Mouse (Mus musculus) kidney, adult 18-20 months (tissue): Measurements from ENCODE around the gene Lcn12.

Source experiments
- DNase-seq: peaks from one replicate; pipeline ENCODE4 v3.0.0; 2021

Lcn12 gene

DNA sequence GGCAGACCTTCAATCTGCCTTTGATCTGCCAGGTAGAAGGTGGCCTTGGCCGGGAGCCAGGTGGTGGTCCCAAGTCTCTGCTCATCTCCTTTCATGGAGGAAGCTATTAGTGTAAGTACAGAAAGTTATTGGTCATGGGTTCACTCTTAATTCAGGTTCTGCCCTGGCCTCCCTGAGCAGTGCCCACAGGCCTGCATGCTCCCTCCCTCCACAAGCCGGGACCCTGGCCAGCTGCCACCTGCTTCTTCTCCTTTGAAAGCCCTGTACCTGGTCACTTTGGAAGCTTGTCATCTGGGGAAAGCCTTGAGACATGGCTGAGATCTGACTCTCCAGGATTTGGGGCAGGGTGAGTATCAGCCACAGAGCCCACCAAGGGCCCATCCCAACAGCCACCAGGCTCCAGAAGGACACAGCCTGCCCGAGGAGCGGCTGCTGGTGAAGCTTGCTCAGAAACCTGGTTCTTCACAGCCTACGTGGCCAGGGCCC, at the start of gene Lcn12:
Lcn12 (minus strand) TSS at position 436 of the 486 bp plus-strand sequence.
- DNase-seq = no peak

DNA sequence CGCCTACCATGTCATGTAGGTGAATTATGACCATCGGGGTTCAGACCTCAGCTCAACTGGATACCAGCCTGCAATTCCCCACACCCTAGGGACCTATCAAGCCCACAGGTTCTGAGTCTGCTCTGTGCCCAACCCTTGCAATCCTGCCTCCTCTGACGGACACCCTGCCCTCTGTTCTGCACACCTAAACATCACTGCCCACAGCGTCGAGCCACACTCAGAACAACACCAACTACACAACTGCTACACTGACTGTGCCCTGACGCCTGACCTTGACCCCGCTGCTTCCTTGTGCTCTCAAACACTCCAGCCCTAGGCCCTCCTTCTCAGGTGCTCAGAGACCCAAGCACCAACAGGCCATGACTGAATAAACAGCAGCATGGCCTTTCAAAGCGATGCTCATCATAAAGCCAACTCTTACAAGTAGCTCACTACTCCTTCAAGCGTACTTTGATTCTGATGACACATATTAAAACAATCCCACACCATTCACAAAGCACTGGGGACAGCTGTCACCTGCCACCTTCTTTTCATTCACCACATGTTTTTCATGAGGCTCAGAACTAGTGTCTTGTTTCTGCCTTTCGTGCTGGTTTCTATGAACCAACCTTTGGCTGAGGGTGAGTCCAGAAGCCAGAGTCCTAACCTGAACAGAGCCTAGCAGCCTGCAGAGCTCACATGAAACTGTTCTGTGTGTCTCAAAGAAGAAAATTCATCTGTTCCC, 48.1 kb upstream of the Lcn12 start:
- DNase-seq = no peak

GRCm38 (mm10) chr2:25540541-25540948, 46.8 kb upstream of the Lcn12 start:
- DNase-seq = peak; percentile 46

DNA sequence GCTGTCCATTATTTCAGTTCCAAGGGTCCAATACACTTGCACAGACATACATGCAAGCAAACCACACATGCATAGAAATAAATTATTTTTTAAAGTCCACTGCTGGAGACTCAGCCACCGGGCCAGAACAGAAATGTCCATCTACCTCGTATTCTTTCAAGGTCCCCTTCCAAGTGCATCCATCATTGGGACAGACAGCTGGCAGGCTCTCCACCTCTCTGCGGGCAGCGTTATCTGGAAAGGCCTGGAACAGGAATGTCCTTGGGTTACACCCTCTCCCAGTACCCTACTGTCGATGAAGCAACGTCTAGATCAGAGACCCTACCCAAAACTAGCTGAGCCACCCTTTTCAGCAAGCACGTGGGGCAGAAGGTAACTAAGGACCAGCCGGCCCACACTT, 42.8 kb upstream of the Lcn12 start:
- no peak for DNase-seq

- no peak for DNase-seq
These were observed 41.1 kb upstream of the Lcn12 start for GRCm38 (mm10) chr2:25534866-25535182.

GRCm38 (mm10) chr2:25534178-25534865, 40.6 kb upstream of the Lcn12 start:
- peak; percentile 78 for DNase-seq

- DNase-seq = no peak
These were observed 40.0 kb upstream of the Lcn12 start for GRCm38 (mm10) chr2:25533707-25534106.

- no peak for DNase-seq
These were observed 33.0 kb upstream of the Lcn12 start for GRCm38 (mm10) chr2:25526510-25527302.

DNA sequence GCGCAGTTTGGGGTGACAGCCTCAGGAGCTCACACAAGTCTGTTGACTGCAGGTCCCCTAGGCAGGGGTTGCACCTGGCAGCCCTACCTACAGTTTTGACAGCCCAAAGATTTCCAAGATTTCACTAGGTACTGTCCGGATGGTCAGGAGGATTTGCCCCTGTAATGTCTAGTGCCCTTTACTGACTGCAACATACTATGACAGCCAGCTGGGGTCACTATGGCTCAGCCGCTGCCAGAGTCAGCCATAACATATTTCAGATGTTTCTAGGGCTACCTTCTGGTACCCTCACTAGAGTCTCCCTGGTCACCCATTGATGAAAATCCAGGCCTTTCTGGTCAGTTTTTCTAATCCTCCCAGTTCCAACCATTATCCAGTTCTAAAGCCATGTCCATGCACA, 16.2 kb upstream of the Lcn12 start:
- no peak for DNase-seq

- no peak for DNase-seq
These were observed 13.3 kb upstream of the Lcn12 start for GRCm38 (mm10) chr2:25506964-25507363.

DNA sequence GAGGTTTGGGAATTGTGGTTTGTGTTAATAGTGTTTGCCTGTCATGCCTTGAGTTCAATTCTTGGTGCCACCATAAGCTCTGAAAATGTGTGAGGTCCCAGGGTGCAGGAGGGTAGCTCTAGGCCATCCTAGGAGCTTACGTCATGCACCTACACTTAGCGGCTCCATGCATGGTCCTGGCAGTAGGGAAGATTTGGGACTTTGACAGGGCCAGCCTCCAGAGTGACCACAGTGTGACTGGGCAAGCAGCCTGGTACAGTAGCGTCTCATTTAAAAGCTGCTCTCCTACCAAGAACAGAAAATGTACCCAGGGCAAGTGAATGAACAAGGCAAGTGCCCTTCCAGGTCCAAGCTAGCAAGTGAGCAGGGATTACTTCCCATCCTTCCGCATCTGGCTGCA, 12.1 kb upstream of the Lcn12 start:
- DNase-seq = no peak

DNA sequence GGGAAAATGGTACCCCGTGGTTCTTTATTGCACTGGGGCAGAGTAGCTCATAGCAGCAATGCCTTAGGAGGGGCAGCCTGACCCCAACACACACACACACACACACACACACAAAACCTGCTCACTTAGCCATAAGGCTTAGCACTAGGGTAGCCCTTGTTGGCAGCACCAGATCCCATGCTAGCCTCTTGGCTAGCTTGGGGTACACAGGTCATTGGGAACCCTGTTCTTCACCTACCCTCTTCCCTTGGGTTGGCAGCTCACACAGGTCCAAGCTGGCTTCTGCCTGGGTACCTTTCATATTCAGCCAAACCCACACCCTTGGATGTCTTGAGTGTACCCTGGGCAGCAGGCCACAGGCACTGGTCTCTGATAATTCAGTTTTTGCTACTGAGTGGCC, 11.3 kb upstream of the Lcn12 start:
- DNase-seq = no peak

DNA sequence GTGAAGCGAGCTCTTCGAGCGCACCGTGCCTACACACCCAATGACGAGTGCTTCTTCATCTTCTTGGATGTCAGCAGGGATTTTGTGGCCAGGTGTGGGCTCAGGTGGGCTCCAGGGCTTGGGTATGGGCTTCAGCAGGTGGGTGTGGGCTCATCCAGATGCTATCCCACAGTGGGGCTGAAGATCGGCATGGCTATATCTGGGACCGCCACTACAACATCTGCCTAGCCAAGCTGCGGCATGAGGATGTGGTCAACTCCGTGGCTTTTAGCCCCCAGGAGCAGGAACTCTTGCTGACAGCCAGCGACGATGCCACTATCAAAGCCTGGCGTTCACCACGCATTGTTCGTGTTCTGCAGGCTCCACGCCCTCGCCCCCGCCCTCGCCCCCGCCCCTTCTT, 10.8 kb upstream of the Lcn12 start:
- no peak for DNase-seq

DNA sequence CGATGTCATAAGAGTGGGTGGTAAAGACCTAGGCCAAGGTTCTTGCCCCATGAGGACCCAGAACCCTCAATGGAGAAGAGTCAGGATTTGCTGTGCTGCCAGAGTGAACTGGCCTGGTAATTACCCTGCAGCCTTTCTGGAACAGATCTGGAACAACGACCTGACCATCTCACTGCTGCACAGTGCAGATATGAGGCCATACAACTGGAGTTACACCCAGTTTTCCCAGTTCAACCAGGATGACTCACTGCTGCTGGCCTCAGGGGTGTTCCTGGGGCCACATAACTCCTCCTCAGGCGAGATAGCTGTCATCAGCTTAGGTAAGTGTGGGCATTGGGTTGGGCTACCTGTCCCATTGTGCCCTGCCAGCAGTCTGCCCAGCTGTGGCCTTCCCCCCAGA, 9.0 kb upstream of the Lcn12 start:
- no peak for DNase-seq

DNA sequence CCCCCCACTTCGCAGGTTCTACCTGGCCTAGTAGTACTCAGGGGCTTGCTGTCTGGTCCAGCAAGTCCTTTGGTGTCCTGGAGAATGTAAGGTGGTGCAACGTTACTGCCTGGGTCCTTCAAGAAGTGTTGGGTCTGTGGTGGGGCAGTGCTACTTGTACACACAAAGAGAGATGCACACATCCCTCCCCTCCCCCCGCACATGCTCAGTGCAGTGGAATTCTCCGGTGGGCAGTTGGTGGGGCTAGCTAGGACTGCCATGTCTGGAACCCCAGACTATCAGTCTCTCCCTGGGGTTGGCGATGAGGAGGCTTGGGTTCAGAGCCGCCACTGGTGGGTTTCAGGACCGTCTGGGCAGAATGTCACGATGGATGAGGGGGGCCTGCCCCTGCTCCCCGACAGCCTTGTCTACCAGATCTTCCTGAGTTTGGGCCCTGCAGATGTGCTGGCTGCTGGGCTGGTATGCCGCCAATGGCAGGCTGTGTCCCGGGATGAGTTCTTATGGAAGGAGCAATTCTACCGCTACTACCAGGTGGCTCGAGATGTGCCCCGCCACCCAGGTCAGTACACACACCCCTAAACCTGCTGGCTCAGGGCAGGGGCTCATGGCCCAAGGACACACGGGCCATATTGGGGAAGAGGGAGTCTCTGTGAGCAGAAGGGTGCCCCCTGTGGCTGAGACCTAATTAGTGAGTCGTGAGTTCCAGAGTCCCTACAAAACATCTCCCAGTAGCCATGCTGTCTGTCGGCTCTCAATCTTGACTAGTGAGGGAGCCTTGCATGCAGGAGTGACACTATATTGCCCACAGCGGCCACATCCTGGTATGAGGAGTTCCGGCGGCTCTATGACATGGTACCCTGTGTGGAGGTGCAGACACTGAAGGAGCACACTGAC, 8.1 kb upstream of the Lcn12 start, which contains the start of gene C8g:
C8g (minus strand) TSS at position 127 of the 894 bp plus-strand sequence.
- DNase-seq = no peak

- peak; percentile 85 for DNase-seq
These were observed 7.1 kb upstream of the Lcn12 start, which contains the start of gene Fbxw5 for GRCm38 (mm10) chr2:25500576-25501405. Gene Fbxw5, plus strand, starts transcription at chr2:25500750.

GRCm38 (mm10) chr2:25500071-25500575, 6.4 kb upstream of the Lcn12 start:
- no peak for DNase-seq

DNA sequence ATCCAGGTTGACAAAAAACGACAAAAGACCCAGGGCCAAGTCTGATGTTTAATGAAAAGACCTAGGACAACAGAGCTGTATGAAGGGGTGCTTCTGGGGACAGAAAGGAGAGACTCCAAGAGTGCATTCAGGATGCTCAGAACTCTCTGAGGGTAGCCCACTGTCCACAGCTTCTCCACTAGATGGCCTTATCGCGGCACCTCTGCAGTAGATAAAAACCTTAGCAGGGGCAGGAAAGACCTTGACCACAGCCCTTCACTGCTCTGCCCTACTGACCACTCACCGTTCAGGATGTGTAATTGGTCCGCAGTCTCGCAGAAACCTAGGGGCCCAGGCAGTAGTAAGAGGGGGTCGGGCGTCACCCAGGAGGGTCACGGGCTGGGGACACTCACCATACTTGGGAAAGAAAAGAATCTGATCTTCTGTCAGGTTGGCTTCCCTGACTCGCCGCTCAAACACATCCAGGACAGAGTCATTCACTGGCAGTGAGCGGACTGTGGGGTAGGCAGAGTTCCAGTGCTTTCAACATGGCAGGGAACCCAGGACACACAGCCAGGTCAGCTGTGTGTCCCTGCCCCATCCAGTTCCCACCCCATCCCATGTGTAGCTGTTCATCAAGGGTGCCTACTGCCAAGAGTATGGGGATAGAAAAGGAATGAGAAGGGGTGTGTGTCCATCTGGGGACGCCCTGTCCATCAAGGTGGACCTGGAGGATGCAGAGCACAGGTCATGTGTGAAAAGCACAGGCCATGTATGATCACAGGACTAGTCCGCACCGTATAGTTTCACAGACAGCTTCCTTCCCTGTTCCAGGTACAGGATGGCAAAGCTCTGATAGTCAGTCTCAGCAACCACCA, 5.1 kb upstream of the Lcn12 start:
- no peak for DNase-seq

DNA sequence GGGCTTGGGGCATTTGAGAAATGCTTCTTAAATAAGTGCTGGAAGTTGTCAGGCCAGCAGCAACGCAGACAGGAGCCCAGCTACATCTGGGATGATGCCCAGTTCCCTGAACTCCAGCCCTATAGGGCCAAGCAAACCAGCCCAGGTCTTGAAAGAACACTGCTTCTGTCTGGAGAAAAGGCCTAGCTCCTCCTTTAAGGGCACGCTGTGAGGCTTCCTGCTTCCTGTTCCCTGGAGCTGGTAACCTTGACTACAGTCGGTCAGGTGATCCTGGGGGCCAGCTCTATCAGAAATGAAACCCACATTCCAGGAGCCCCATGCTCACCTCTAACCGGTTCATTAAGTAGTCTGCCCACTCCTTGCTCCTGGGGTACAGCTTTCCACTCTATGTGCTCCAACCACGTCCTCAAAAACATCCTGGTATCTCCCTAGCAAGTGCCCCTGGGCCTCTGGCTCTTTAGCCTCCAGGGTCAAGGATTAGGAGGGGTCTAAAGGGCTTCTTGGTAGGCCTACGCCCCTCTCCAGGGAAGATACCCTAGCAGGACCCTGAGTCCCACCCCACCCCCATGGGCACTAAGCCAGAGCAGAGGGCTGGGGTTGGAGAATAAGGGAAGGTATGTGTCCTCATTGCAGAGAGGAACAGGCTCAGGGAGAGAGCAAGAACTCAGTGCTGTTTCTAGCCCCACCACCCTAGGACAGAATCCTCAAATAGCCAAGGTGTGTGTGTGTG, 4.3 kb upstream of the Lcn12 start:
- DNase-seq = no peak

DNA sequence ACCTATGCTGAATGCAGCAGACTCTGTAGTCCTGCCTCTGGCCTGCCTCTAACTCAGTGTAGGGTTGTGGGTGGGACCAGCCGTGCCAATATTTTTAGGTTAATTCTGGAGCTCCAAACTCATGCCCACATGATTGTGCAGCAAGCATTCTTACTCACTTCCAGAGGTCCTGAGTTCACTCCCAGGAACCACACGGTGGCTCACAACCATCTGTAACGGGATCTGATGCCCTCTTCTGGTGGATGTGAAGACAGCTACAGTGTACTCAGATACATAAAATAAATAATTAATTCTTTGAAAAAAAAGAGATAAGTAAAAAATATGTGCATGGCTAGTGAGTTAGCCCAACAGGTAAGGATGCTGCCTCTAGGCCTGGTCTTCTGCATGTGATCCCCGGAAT, 2.8 kb upstream of the Lcn12 start:
- no peak for DNase-seq
